Mouse (Mus musculus) embryonic fibroblast, embryonic 13.5 days (primary cell): ENCODE data around the gene Bhlhe23.

Experiments
- CTCF ChIP-seq: IDR thresholded peaks from 2 replicates; pipeline ENCODE4 v1.5.1; 2011; ENCODE audit warnings: mild to moderate bottlenecking, control low read depth, low read length, moderate library complexity, borderline replicate concordance; ENCODE audit not compliant: insufficient read depth
- POLR2A ChIP-seq: IDR thresholded peaks from 2 replicates; pipeline ENCODE4 v1.6.1; 2011; ENCODE audit warnings: low read depth, mild to moderate bottlenecking, control low read depth, low read length, moderate library complexity

DNA sequence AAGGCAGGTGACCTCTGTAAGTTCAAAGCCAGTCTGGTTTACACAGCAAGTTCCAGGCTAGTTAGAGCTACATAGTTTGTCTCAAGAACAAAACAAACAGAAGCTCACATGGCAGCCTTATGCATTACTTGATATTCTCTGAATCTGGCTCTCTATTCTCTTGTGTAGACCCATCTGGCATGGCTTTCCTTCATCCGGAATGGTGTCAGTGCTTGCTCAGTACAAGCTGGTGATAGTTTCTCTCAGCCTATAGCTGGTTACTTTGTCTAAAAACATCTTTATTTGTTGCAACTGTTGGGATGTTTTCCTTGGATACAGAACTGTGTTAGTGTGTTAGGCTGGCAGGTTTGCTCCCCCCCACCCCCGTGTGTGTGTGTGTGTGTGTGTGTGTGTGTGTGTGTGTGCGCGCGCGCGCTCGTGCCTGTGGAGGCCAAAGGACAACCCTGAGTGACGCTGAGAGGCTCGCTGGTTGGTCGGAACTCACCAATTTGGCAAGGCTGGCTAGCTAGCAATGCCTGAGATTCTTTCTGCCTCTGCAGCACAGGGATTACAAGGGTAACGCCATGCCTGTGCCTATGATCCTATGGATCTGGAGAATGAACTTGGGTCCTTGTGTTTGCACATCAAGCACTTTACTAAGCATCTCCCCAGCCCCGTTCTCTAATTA, 11.0 kb upstream of the Bhlhe23 start:
- TF ChIP-seq POLR2A: no peak
- no peak for TF ChIP-seq CTCF
